Mouse (Mus musculus) forebrain, postnatal 0 days (tissue): ENCODE measurements at regions not wholly inside any gene's neighbourhood (a gene's known extent, or its start where the extent isn't known, plus 50 kb on each side); places are given as distances from the start of the nearest gene placed in this dataset.
A peak's percentile ranks its signal among the peaks of the same experiment; 100 is the strongest.

Source experiments
- ATAC-seq: fragments of 200-750 bp; cut with Nextera tagmentation; 2 replicates; pipeline ENCODE4 v1.8.0; 2017; ENCODE audit warnings: mild to moderate bottlenecking, moderate library complexity
- DNase-seq: peaks from one replicate; pipeline ENCODE4 v3.0.0-alpha.2; 2015
- H3K27ac ChIP-seq: fragments of 300-500 bp; sonication (generic); 2 replicates; pipeline ENCODE4 v1.5.1; 2014; ENCODE audit warnings: low read depth, mild to moderate bottlenecking, antibody characterized with exemption, low read length, moderate library complexity, mixed read lengths
- H3K27me3 ChIP-seq: fragments of 300-500 bp; sonication (generic); 2 replicates; pipeline ENCODE4 v1.6.1; 2014; ENCODE audit warnings: mild to moderate bottlenecking, low read length, mixed read lengths; ENCODE audit not compliant: insufficient read depth
- H3K36me3 ChIP-seq: fragments of 300-500 bp; sonication (generic); 2 replicates; pipeline ENCODE4 v1.6.1; 2014; ENCODE audit warnings: mild to moderate bottlenecking, moderate library complexity; ENCODE audit not compliant: insufficient read depth
- H3K4me1 ChIP-seq: fragments of 300-500 bp; sonication (generic); 2 replicates; pipeline ENCODE4 v1.6.1; 2014; ENCODE audit warnings: antibody characterized with exemption; ENCODE audit not compliant: insufficient read depth
- H3K4me2 ChIP-seq: fragments of 300-500 bp; sonication (generic); 2 replicates; pipeline ENCODE4 v1.6.1; 2014; ENCODE audit warnings: low read depth, mild to moderate bottlenecking, moderate library complexity
- H3K4me3 ChIP-seq: fragments of 300-500 bp; sonication (generic); 2 replicates; pipeline ENCODE4 v1.5.1; 2014; ENCODE audit warnings: low read depth, low read length, mixed read lengths
- H3K9ac ChIP-seq: fragments of 300-500 bp; sonication (generic); 2 replicates; pipeline ENCODE4 v1.6.1; 2014; ENCODE audit warnings: mild to moderate bottlenecking
- H3K9me3 ChIP-seq: fragments of 300-500 bp; sonication (generic); 2 replicates; pipeline ENCODE4 v1.6.1; 2016; ENCODE audit warnings: low read length
- CTCF ChIP-seq: sonication (generic); IDR thresholded peaks from 2 replicates; pipeline ENCODE4 v1.5.1; 2016; ENCODE audit warnings: antibody characterized with exemption, control low read depth, low read depth
- WGBS: fragments of 180-500 bp; shearing (Covaris S2); extraction: QIAGEN DNeasy Blood & Tissue Kit; methylation state at CpG from one replicate; pipeline ENCODE4 v1.1.7; 2014; 5-methylcytosine and 5-hydroxymethylcytosine counted together

DNA sequence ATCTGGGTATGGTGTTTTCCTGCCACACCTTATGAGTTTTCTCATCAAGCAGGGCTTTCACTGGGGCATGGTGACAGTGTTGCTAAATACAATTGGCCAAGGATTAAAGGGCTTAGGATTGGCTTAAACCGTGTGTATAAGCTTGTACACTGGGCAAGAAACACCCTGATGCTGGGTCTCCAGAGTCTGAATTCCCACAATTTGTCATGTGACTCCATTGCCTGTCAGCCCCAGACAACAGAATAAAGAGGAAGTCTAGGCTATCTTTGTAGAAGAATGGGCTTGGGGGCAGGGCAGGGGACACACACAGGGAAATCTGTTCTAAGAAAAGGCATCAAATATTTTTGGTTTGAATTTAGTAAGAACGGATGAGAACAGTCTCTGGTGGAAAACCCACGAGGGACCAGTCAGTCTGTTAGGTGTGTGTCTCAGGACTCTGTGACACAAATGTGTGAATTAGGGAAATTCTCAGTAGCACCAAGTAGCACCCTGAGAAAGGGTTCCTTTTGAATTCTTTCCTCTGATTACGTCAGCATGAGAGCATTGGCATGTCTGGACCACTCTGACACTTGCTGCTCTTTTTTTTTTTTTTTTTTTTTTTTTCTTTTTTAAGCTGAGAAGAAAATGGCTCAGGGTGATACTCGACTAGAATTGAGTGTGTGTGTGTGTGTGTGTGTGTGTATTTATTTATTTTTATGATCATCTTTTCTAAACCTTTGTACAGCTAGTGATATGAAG lies 235.5 kb upstream of the Tbl1xr1 start:
- 14% methylated on average over 5 of the region's 5 CpGs for WGBS
- TF ChIP-seq CTCF: no peak
- no peak for DNase-seq
- no peaks in the 10 kb centered on the region for H3K9me3 ChIP-seq
- no peak overlapping the region for H3K9ac ChIP-seq
- H3K4me3 ChIP-seq: no peak overlapping the region
- H3K27ac ChIP-seq: no peak overlapping the region
- H3K27me3 ChIP-seq: no peaks in the 10 kb centered on the region
- H3K4me1 ChIP-seq: no peaks in the 10 kb centered on the region
- ATAC-seq: 0 out of 2 replicates have a peak, but pooled peaks have one; percentile 25
- no peak overlapping the region for H3K4me2 ChIP-seq
- no peaks in the 10 kb centered on the region for H3K36me3 ChIP-seq

- H3K27ac ChIP-seq: no peak overlapping the region
These were observed 234.9 kb upstream of the Tbl1xr1 start for GRCm38 (mm10) chr3:21841506-21841905.

DNA sequence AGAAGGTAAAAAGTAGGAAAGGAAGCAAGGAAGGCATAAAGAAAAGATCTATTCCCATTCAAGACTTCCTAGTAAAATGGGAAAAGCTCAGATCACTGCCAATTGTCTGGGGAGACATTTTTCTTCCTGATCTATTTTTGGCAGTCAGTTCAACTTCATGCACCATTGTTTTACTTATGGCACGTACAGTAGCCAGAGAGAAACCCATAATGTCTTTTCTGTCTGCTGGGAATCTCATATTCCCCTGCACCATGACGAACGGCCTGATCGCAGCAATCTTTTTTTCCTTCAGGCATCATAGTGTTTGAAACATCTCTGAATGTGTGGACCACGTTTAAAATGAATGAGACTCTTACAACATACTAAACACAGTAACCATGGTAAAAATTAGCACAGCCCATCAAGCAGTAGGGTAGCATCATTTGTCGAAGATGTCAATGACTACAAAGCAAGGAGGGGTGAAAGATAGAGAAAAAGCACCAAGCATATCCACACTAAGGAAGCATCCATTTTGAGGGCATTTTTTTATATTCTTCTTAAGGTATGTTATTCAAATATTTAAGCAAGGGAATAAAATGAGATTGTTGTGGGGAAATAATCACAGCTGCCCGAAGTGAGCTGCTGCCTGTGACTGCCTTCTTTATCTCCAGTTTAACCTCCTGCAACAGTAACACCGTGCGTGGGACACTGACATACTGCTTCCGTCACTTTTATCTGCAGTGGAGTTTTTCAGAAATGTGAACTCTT lies 233.7 kb upstream of the Tbl1xr1 start:
- H3K4me1 ChIP-seq: no peaks in the 10 kb centered on the region
- no peak overlapping the region for H3K27ac ChIP-seq
- no peak overlapping the region for H3K9ac ChIP-seq
- 60% methylated on average over 10 of the region's 10 CpGs for WGBS
- no peak for TF ChIP-seq CTCF
- H3K36me3 ChIP-seq: no peaks in the 10 kb centered on the region
- H3K4me3 ChIP-seq: no peak overlapping the region
- ATAC-seq (peak; percentile 29), DNase-seq (no peak)
- no peaks in the 10 kb centered on the region for H3K27me3 ChIP-seq
- H3K4me2 ChIP-seq: no peak overlapping the region
- H3K9me3 ChIP-seq: no peaks in the 10 kb centered on the region

More at GRCm38 (mm10) chr3:21841506-21841905, 234.9 kb upstream of the Tbl1xr1 start:
- no peak overlapping the region for H3K9ac ChIP-seq
- H3K9me3 ChIP-seq: no peaks in the 10 kb centered on the region
- no peak for ATAC-seq
- WGBS: 28% methylated on average over 1 of the region's 1 CpGs
- no peak for DNase-seq
- H3K4me3 ChIP-seq: no peak overlapping the region
- no peaks in the 10 kb centered on the region for H3K36me3 ChIP-seq
- no peaks in the 10 kb centered on the region for H3K4me1 ChIP-seq
- TF ChIP-seq CTCF: no peak
- no peaks in the 10 kb centered on the region for H3K27me3 ChIP-seq
- no peak overlapping the region for H3K4me2 ChIP-seq

DNA sequence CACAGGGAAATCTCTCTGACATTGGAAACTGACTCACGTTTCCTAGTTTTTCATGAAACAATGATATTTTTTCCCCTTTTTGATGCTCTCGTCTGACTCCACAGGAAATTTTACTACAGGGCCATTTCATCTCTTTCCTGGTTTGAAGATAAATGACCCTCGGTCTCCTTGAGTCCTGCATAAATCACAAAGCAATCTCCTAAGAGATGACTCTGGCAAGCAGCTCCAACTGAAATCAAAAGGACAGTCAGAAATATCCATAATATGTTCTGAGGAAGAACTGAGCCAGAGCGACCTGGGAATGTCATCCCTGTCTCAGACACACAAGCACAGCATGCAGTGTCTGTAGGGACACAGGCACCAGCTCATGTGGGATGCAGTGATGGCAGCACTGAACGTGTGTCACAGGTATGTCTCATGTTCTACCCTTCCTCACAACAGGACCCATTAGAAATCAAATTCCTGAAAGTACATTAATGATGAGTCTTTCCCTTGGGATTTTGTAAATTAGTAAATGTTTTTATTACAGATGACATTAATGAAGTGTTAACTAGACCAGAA lies 233.1 kb upstream of the Tbl1xr1 start:
- no peak for DNase-seq
- TF ChIP-seq CTCF: no peak
- no peak overlapping the region for H3K27ac ChIP-seq
- no peak for ATAC-seq
- H3K9me3 ChIP-seq: no peaks in the 10 kb centered on the region
- WGBS: 81% methylated on average over 5 of the region's 5 CpGs
- H3K9ac ChIP-seq: no peak overlapping the region
- H3K27me3 ChIP-seq: no peaks in the 10 kb centered on the region
- no peak overlapping the region for H3K4me2 ChIP-seq
- H3K36me3 ChIP-seq: no peaks in the 10 kb centered on the region
- H3K4me3 ChIP-seq: no peak overlapping the region
- H3K4me1 ChIP-seq: no peaks in the 10 kb centered on the region

DNA sequence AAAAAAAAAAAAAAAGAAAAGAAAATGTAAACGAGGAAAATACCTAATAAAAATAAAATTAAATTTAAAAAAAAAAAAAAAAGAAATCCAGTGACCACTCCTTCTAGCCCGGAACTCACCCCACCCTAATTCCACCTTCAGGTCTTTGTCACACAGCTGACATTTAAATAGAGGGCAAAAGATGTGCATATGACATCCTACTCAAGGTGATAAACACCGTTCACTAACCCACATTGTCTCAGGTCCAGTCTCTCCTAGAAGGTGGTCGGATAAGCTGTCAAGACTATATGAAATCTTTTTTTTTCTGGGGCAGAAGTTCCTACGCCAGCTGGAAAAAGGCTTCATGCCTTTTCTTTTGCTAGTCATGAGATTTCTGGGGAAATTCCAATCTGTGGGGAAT lies 226.6 kb upstream of the Tbl1xr1 start:
- H3K27ac ChIP-seq: no peak overlapping the region
- no peaks in the 10 kb centered on the region for H3K36me3 ChIP-seq
- no peak for DNase-seq
- no peak for ATAC-seq
- no peaks in the 10 kb centered on the region for H3K4me1 ChIP-seq
- no peak overlapping the region for H3K4me2 ChIP-seq
- H3K9me3 ChIP-seq: no peaks in the 10 kb centered on the region
- no peaks in the 10 kb centered on the region for H3K27me3 ChIP-seq
- WGBS: 88% methylated on average over 5 of the region's 5 CpGs
- TF ChIP-seq CTCF: no peak
- H3K9ac ChIP-seq: no peak overlapping the region
- no peak overlapping the region for H3K4me3 ChIP-seq

- H3K9ac ChIP-seq: no peak overlapping the region
- no peak overlapping the region for H3K4me3 ChIP-seq
- ATAC-seq: no peak
- DNase-seq: no peak
- H3K9me3 ChIP-seq: no peaks in the 10 kb centered on the region
- no peaks in the 10 kb centered on the region for H3K27me3 ChIP-seq
- no peak overlapping the region for H3K4me2 ChIP-seq
- H3K4me1 ChIP-seq: no peaks in the 10 kb centered on the region
- no peak overlapping the region for H3K27ac ChIP-seq
- 91% methylated on average over 2 of the region's 2 CpGs for WGBS
- H3K36me3 ChIP-seq: no peaks in the 10 kb centered on the region
- TF ChIP-seq CTCF: no peak
These were observed 225.5 kb upstream of the Tbl1xr1 start for GRCm38 (mm10) chr3:21850977-21851376.

DNA sequence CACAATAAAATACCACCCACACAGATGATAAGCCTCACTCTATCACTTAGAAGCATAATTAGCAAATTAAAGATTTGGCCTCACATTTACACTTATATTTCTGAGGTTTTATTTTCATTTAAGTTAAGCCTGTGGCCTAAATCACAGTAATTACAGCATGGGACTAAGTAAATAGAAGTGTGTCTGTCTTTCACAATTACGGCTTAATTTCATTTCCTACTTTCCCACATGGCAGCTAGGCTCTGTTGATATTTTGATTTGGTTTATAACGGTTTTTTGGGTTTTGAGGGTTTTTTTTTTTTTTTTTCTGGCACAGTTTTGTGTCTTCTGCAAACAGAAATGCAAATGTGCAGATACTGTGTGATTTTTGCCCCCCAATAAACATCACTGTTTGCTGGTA lies 222.1 kb upstream of the Tbl1xr1 start:
- H3K4me2 ChIP-seq: no peak overlapping the region
- no peak for ATAC-seq
- no peaks in the 10 kb centered on the region for H3K27me3 ChIP-seq
- H3K4me1 ChIP-seq: no peaks in the 10 kb centered on the region
- H3K36me3 ChIP-seq: no peaks in the 10 kb centered on the region
- TF ChIP-seq CTCF: no peak
- no peak for DNase-seq
- H3K9me3 ChIP-seq: no peaks in the 10 kb centered on the region
- H3K27ac ChIP-seq: no peak overlapping the region
- no peak overlapping the region for H3K4me3 ChIP-seq
- no peak overlapping the region for H3K9ac ChIP-seq
- 54% methylated on average over 2 of the region's 2 CpGs for WGBS
